Mouse (Mus musculus) layer of hippocampus, postnatal 36 days (tissue): ENCODE results near the gene Arl15. TPM values are rescaled to one million over a fixed set of nuclear protein-coding genes. Genes with fewer than 3 reads are reported as not detected.

Source experiments
- DNase-seq, 2 experiments: peaks; one replicate each; pipeline ENCODE4 v3.0.0; 2022
- total RNA-seq, 2 experiments: library from RNA; stranded (reverse); gene quantifications; 2 replicates each; pipeline ENCODE4 v1.2.3; 2021

Gene Arl15
- total RNA-seq, 2 experiments from 2014 or later, result 61.5 to 69.2 TPM

DNA sequence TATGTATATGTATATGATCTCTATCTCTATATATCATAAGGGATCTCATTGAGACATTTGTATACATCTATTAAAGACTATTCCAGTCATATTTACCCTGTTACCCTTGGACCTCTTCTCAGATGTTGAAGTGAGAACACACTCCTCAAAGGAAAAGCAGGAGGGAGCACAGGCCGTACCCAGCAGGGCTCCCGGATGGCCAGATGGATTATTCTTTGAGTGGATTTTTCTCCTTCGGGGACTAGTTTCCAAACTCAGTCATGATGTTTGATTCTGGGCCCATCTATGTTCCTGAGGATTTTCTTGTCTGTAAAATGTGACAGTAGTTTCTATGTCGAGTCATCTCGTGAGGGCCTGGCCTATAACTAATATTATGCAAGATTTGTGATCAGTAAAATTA, 142.9 kb downstream of the Arl15 start:
- no peak for DNase-seq

DNA sequence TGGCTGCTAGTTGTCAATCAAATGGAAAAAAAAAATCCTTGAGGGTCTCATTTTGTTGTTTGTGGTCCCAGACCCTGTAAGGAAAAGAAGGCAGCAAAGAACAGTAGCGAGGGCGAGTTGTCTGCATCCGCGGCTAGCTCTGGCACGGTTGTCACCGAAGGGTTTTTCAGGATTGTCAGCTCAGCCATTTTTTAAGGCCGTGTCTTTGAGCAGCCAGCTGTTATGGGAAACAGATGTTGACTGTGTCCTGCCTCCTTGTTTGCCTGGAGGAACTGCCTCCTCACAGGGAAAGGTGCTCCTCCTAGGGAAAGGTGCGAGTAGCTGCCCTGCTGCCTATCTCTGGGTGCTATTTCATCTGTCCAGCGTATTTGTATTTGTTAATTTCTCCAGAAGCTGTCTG, 144.3 kb downstream of the Arl15 start:
- DNase-seq, result no peak

DNA sequence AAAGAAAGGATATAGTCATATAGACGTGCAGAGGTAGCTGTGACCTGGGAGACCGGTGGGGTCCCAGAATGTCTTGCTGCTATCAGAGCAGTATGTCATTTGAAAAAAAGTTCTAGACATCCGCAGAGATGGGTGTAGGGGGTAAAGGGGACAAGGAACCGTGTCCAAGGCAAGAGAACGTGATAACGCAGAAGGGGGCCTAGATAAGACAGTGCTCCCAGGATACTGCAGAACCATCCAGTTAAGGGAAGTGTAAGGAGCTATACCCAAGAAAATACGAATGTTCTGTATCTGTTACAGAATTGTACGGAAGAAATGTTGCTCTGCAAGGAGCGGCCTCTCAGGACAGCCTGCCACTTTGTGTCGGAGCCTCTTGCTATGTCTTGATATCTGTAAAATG, 144.8 kb downstream of the Arl15 start:
- DNase-seq, result no peak

DNA sequence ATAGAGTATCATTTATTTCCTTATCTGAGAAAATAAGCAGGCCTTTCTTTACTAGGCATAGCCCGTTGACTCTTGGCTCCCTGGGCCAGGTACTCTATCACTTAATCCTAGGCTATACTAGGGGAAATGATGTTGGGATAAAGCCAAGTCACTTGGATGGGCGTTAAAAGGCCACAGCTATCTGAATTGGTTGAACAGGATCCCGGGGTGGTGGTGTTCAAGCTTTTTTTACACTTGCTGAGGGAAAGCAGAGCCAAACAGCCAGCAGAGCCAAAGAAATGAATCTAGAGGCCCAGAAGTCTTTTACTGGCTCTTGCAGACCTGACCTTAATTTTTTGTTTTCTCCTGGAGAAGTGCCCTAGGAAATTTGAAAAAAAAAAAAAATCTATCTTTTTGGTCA, 145.4 kb downstream of the Arl15 start:
- no peak for DNase-seq

DNA sequence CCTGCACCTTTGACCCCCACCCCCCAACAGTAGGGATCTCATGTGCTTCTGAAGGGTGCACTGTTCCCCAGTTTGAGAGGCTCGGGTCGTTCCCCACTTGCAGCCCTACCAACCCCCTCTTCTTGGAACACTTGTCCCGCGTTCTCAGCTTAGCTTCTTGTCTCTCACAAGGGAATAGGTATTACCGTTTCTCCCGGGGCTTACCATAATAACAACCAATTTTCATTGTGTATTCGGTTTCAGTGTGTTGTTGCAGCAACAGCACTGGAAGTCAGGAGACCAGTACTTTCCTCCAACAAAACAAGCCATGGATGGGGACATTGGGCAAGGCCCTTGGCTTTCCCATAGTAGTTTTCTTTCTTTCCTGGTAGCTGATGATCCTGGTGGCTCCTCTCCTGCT, 145.8 kb downstream of the Arl15 start:
- no peak for DNase-seq

DNA sequence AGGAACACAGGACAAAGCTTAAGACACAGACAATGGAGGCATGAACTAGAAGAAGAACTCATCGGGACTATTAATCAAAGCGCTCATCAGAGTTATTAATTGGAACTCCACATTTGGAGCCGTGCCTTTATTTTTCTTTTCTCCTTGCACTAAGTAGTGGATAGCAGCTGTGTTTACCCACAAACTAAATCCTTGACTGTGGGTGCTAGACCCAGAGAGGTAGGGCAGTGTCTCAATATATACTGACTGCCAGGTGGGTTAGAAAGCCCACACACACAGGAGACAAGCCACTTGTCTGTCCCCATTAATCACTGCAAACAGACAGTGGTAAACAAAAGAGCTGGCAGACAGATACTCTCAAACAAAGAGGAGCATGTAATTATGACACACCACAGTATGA, 147.6 kb downstream of the Arl15 start:
- no peak for DNase-seq

DNA sequence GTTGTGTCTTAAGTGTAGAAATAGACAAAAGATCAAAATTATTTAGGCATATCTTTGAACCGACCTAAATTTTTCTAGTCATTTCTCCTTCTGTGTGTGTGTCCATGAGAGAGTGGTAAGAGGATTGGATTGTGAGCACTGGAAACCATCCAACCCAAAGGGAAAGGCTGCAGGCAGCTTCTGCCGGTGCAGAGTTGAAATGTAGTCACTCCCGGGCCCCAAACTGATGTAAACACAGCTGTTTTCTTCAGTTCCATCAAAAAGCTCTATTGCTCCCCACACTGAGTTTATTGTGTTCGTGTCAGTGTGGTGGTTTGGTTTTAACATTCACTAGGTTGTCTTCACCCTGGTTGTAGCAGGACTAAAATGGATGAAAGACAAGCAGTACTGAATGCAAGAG, 153.2 kb downstream of the Arl15 start:
- no peak for DNase-seq

DNA sequence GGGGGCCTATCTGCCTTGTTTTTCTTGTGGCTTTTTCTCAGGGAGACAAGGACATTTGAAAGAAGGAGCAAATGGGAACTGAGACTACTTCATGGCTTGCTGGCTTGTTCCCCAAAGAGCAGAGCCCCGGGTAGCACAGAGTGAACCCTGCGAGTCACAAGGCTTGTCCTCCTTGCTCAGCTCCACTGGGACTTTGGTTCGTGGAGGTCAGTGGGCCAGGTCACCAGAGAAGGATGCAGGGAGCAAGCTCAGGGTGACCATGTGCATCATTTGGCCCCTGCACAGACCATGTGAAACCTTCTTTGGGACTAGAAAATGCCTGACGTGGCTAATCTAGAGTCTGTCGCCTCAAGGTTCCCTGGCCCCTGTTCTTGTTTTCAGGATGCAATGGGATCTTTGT, 155.4 kb downstream of the Arl15 start:
- no peak for DNase-seq

DNA sequence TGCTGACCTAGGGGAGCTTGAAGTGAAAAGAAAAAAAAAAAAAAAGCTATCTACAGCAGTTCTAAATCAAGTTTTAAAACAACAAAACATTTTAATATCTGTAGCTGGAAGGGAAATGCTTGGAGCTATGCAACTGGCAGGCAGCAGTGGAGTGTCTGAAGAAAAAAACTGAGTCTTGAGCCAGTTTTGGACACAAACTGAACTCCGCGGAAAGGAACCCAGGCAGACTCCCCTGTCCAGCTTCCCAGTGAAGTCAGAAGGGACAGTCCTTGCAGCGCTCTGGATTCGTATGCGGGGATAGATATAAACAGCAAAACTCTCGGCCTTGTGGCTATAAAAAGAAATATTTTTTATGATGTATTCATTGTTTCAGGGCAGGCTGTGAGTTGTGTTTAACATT, 155.8 kb downstream of the Arl15 start:
- DNase-seq, result no peak

DNA sequence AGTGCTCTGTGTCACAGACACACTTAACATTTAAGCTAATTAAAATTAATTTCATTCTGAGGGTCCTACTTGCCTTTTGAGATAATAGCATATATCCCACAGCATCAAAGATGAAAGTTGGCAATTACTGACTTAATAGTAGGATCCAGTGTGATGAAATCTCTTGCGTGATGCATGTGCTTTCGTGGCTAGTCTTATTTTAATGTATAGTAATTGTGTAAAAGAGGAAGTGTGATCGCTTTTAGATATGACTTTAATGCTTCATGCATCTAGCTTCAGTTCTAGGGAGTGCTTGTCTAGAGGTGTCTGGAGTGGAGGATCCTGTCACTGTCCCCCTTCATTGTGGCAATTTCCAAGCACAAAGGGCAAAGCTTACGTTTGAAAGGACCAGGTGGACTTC, 163.1 kb downstream of the Arl15 start:
- DNase-seq, result no peak

DNA sequence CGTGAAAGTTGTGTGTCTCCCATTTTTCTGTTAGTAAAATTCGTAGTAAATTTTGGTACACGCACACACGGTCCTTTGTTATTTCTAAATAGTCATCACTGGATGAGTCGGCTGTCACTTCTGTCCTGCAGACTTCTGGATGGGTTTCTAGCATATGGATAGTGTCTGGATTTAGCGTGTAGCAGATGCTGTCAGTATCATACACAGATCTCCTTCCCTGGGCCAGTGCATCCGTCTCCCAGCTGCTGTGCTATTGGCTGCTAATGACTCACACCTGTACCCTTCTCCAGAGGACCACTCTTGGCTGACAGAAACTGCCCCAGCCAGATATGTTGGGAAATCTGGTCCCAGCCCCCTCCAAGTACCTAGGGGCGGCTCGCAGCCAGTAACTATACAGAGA, 170.6 kb downstream of the Arl15 start:
- no peak for DNase-seq

DNA sequence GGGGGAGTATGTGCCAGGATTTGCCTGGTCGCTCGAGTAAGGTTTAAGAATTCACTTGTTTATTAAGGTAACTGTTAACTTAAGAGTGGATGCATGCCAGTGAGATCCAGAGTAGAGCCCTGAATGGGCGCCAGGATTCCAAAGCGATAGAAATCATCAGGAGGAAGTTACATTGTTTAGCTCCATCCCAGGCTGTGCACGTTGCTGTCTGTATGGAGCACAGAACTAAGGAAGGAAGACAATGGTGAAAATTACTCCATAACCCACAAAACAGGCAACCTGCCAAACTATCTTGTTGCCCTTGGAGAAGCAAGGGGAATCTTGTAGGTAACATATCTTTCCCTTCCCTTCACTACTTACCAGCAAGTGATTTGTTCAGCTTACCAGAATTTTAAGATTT, 176.4 kb downstream of the Arl15 start:
- no peak for DNase-seq

DNA sequence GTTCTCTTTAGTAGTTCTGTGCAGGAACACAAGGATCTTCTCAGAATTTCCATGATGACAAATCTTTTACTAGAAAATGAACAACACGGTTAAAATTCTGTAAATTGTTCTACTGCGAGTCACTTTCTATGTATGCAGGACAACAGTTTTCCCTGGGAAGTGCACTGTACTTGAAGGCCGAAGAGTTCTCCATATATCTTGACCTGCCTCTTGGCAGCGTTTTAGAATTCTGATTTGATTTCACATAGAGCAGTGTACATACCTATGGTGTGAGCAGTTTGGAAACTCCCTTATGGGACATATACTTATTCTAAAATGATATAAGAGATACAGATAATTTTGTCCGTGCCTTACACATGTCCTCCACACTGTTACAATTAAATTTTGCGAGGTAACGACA, 178.1 kb downstream of the Arl15 start:
- DNase-seq, result no peak

DNA sequence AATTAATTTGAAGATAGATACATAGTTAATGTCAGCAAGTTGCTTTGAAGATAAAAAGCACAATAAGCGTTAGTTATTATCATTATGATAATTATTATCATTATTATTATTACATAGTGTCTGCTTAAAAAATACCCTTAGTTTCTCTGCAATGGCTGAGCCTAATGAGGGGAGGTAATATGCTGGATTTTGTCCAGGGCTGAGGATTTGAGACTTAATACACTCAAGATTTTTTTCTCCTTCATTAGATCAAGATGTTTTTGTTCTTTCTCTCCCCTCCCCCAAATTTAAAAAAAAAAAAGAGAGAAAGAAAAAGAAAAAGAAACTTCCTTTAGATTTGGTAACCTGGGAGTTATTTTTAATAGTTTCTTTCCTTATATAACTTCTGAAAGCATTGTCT, 180.6 kb downstream of the Arl15 start:
- DNase-seq, result no peak

DNA sequence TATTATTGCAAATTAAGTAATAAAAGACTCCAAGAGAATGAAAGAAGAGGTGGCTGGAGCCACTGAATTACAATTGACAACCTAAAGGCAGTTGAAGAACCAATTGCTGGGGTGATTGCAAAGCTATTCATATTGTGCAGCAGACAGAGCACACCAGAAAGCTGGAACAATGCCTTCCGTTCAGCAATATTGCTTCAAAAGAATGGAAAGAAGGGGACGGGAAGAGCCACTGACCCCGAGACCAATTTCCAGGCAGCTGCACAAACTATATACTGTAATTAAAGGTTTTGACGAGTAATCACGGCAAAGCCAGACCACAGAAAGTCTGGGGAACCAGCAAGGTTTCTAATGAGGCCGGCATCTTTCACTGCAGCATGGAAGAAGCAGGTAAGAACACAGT, 181.4 kb downstream of the Arl15 start:
- no peak for DNase-seq

DNA sequence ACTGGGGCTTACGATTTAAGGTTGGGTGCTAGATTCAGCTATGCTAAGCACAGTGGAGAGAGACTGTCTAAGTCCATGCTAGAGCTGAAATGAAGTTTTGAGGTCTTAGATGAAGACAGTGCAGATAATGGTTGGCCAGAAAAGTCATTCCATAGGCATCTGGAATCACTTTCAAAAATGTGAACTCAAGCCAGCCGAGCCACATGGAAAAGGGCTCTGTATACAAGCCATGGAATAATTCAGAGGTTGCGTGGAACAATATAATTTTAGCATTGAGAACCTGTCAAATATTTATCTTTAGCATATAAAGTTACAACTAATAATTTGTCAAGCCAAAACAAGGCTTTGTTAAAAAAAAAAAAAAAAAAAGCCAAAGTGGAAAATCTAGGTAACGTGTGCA, 182.6 kb downstream of the Arl15 start:
- no peak for DNase-seq

DNA sequence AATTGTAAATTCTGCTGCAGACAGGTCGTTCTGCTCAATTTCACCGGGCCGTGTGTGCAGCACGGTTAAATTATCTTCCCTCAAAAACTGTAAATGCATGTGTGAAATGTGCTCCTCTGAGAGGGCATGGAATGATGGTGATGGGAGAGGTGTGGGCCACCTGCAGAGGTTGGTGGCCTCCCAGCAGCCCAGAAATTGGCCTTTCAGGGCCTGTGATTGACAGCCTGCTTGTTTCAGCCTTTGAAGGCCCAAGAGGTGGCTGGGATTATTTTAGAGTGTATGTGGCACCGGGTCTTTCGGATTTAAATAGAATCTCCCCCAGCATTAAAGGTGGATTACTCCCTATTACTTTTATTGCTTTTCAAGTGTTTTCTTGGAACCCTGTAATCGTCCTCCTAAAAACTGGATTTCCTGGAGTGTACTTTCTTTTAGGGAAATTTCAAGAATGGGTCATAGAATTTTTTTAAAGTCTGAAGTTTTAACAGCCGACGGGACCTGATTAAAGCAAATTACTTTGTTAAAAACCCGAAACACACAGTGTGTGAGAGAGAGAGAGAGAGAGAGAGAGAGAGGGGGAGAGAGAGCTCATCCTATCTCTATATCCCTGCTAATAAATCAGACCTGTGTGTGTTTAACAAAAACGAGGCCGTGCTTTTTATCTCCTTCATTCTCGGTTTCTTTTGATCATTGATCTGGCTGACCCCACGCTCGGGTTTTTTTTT, 186.6 kb downstream of the Arl15 start:
- DNase-seq, result no peak

DNA sequence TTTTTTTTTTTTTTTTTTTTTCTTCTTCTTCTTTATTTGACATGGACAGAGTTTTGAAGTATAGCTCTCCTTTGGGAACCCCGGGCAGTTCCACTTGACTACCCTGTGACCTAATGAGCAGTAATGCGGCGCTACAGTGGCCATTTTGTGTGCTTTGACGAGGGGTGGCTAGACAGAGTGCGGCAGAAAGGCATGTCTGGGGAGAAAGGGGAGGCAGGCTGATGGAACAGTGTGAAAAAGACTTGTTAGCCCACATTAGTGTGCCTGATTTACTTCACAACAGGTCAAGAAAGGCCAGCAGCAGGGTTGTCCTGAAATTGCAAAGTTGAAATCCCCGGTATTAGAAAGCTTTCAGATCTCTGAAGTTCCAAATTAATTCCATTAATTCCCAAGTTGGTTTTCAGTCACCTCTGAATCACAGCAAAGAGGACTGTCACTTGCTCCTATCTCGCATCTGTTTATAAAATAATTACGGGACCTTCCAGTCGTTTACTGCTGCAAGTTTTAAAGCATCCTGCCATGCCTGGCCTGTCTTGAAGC, 187.2 kb downstream of the Arl15 start:
- no peak for DNase-seq

DNA sequence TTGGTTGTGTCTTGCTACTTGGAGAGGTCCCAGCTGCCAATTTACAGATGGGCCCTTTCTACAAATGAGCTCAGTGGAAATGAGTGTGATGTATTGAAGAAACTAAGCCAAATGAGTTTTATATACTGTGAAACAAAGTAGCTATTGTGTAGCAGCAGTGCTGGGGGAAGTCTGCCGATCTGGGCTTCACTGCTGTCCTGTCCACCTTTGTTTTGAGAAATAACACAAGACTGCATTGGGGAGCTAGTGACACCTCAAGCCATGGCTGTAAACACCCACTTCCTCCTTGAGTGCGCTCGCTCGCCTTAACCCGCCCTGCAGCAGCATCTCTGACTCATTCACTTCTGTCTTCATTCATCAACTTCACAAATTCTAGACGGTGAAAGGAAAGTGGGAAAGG, 189.3 kb downstream of the Arl15 start:
- DNase-seq, result no peak

DNA sequence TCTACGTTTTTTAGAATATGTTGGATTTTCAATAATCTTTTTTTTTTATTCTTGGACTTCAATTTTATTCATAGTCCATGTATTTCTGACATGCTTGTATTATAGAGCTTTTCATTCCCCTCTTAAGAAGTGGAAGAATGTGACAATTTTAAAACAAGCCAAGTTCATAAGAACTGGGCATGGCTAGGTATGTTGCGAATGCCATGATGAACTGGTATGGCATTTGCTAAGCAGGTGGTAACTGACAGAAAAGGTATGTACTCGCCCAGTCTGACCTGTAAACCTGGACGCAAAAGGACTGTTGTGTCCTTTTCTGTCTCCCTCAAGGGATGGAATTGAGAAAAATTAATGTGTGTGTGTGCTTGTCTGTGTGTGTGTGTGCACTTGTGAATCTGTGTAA, 190.2 kb downstream of the Arl15 start:
- DNase-seq, result no peak

DNA sequence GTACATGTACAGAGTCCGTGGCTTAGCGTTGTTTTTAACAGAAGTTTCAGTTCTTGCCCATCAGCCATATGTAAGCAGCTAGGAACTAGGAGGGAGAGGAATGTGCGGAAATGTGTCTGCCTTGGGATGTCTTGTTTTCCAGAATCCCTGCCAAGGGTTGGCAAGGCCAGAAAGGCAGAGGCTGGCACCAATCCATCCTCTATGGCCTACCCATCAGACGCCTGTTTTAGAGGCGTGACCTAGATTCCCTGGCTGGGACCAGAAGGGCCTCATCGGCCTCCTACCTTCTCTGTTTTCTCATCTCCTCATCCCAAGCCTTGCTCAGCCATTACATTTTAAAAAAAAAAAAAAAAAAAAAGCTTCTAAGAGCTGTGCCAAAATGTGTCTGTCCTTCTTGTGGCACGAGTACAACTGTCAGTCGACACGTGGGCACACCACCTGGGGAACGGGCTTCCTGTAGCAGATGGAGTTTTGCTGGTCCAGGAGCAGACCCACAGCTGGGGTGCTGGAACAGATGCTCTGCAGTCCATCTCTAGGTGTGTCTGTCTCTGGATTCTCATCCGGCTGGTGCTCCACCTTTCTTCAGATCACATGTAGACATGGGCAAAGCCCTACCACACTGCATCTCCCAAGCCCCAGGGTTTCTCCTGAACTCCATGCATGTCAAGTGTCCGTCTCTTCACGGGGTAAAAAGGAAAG, 192.7 kb downstream of the Arl15 start:
- DNase-seq, result no peak

DNA sequence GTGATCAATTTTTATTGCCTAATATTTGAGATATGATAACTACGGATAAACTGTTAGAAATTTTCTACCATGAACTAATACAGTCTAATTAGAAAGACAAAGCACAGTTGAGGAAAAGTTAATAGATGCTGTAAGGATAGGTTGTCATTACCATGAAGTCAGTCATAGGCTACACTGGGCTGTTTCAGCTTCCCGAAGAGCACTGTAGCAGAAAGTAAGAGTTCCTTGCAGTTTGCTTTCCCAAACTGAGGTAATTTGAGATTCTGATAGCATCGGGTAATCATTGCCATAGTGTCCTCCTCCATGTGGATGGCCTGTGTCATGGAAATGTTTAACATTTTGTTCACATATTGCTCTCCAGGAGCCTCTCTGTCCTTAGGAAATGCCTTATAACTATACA, 195.9 kb downstream of the Arl15 start:
- no peak for DNase-seq

DNA sequence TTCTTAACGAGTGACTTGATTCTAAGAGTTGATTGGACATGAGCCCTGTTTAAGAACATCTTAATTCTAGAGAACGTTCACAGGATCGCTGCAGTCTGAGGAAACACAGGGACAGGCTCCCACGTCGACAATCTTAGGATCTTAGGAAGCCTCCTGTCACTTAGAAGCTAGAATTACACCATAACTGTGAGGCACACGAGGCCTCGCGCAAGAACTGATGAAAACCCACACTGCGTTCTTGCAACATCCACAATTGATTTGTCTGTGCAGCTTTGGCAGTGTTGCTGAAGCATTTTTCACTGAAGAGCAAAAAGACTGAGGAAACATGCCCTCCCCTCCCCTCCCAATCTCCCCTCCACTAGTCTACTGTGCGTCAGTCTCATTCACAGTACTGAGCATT, 196.4 kb downstream of the Arl15 start:
- DNase-seq, result no peak

DNA sequence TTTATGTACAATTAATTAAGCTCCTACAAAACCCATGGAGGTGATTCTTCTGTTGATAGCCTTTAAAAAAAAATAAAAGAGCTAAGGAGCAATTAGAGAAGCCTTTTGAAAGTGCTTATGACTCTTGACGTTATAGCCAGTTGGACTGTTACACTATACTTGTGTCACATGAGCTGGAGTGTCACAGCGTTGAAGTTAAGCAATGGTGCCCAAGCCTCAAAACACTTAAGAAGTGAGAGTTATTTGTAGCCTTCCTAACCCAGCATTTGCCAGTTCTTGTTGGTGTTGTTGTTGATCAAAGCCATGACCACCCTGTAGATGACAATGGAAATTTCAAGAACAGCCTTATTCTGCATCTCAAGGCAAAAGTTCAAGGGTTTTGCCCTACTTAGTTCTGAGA, 198.8 kb downstream of the Arl15 start:
- no peak for DNase-seq
